Mouse (Mus musculus): Measurements from ENCODE around the gene Cpsf6. TPM values are rescaled to one million over a fixed set of nuclear protein-coding genes. Genes with fewer than 3 reads are reported as not detected.

The Cpsf6 gene
- polyA plus RNA-seq, 1 experiment from 2014 or later: 125 TPM

DNA sequence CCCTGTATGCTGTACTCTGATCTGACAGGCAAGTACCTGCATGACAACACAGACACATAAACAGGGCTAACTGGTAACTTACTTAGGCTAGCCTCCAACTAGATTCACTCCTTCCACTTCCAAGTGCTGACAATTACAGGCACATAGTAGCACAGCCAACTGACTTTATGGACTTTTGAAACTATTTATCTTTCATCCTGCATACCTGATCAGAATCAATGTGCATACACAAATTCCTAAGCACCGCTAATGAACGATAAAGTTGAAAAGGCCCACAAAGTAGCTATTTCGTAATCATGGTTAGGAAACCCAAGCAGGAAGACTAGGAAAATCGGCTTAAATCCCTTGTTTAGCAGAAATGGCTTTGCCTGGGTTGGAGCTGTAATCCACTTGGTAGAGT, 36.8 kb downstream of the Cpsf6 start:
- H3K9ac ChIP-seq (ENCODE audit: low read depth, low read length): no peak overlapping the region
- no peaks in the 10 kb centered on the region for H3K9me3 ChIP-seq (ENCODE audit: control insufficient read depth, low read length)
- 85% methylated on average over 4 of the region's 4 CpGs for WGBS
- no peaks in the 10 kb centered on the region for H3K27me3 ChIP-seq (replicated peaks; ENCODE audit: control insufficient read depth, insufficient read depth, low read length)
- no peak overlapping the region for H3K4me3 ChIP-seq (ENCODE audit: low read depth, low read length)
- H3K4me2 ChIP-seq (ENCODE audit: low read depth, low read length): no peak overlapping the region
- no peak for ATAC-seq (ENCODE audit: low read depth)
- peaks cover 14% of the 10 kb centered on the region; the same call in 1 of the 2 replicates for H3K36me3 ChIP-seq (ENCODE audit: control insufficient read depth, insufficient read depth, low read length)
- peak overlapping the region; percentile 10; the same call in 1 of the 2 replicates for H3K27ac ChIP-seq (replicated peaks; ENCODE audit: low read depth, low read length)
- DNase-seq (ENCODE audit: low spot score): no peak
- no peaks in the 10 kb centered on the region for H3K4me1 ChIP-seq (ENCODE audit: control insufficient read depth, insufficient read depth, low read length)

- Histone ChIP-seq H3K4me2 (ENCODE audit: low read depth, low read length) (no peak overlapping the region), H3K4me3 (ENCODE audit: low read depth, low read length) (no peak overlapping the region), H3K27me3 (replicated peaks; ENCODE audit: control insufficient read depth, insufficient read depth, low read length) (no peaks in the 10 kb centered on the region), H3K36me3 (ENCODE audit: control insufficient read depth, insufficient read depth, low read length) (peaks cover 12% of the 10 kb centered on the region; the same call in 1 of the 2 replicates), H3K4me1 (ENCODE audit: control insufficient read depth, insufficient read depth, low read length) (no peaks in the 10 kb centered on the region), H3K27ac (replicated peaks; ENCODE audit: low read depth, low read length) (peak overlapping the region; percentile 10; the same call in 1 of the 2 replicates), H3K9me3 (ENCODE audit: control insufficient read depth, low read length) (no peaks in the 10 kb centered on the region), H3K9ac (ENCODE audit: low read depth, low read length) (no peak overlapping the region)
- DNase-seq (ENCODE audit: low spot score) (peak; percentile 19), ATAC-seq (ENCODE audit: low read depth) (no peak)
- whole genome bisulfite sequencing: 61% methylated on average over 2 of the region's 2 CpGs
Measured at GRCm38 (mm10) chr10:117342406-117342805, 37.4 kb downstream of the Cpsf6 start.

DNA sequence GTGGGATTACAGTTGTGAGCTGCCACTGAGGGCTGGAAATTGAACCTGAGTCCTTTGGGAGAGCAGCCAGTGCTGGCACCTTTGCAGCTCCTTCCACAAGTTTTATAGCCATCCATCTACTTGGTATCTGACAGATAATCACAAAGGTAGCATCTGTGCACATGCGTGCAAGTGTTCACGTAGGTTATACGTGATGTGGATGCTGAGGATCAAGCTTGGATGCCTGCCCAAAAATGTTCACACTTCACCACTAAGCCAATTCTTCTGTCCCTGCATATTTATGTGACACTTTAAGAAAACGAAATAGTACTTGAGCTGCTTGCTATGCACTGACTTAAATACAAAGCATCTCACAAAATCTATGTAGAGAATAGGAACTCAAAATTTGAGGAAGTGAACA, 38.8 kb downstream of the Cpsf6 start:
- DNase-seq (ENCODE audit: low spot score) (peak; percentile 17), ATAC-seq (ENCODE audit: low read depth) (no peak)
- H3K9ac ChIP-seq (ENCODE audit: low read depth, low read length): no peak overlapping the region
- no peak overlapping the region for H3K27ac ChIP-seq (replicated peaks; ENCODE audit: low read depth, low read length)
- no peak overlapping the region for H3K4me3 ChIP-seq (ENCODE audit: low read depth, low read length)
- H3K4me1 ChIP-seq (ENCODE audit: control insufficient read depth, insufficient read depth, low read length): no peaks in the 10 kb centered on the region
- H3K36me3 ChIP-seq (ENCODE audit: control insufficient read depth, insufficient read depth, low read length): no peaks in the 10 kb centered on the region
- WGBS: 79% methylated on average over 4 of the region's 4 CpGs
- no peak overlapping the region for H3K4me2 ChIP-seq (ENCODE audit: low read depth, low read length)
- H3K9me3 ChIP-seq (ENCODE audit: control insufficient read depth, low read length): no peaks in the 10 kb centered on the region
- no peaks in the 10 kb centered on the region for H3K27me3 ChIP-seq (replicated peaks; ENCODE audit: control insufficient read depth, insufficient read depth, low read length)

GRCm38 (mm10) chr10:117339241-117339640, 40.6 kb downstream of the Cpsf6 start:
- 86% methylated on average over 7 of the region's 7 CpGs for WGBS
- H3K9ac ChIP-seq (ENCODE audit: low read depth, low read length): no peak overlapping the region

DNA sequence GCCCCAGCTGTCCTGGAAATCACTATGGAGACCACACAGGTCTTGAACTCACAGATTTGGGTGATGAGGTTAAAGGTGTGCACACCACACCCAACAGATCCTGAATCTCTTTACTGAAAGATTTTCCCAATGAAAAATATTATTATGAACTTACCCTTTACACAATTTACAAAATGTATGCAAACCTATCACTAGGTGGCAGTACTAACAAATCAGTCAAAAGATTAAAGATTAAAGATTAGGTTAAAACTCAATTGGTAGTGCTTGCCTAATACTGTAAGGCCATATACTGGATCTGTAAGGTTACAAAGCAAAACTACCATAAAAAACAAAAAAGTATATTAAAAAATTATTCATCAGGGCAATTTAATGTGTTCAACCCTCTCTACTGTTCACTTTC, 41.9 kb downstream of the Cpsf6 start:
- no peak for ATAC-seq (ENCODE audit: low read depth)
- no peaks in the 10 kb centered on the region for H3K36me3 ChIP-seq (ENCODE audit: control insufficient read depth, insufficient read depth, low read length)
- no peaks in the 10 kb centered on the region for H3K4me1 ChIP-seq (ENCODE audit: control insufficient read depth, insufficient read depth, low read length)
- H3K27ac ChIP-seq (replicated peaks; ENCODE audit: low read depth, low read length): no peak overlapping the region
- no peaks in the 10 kb centered on the region for H3K9me3 ChIP-seq (ENCODE audit: control insufficient read depth, low read length)
- no peak overlapping the region for H3K4me3 ChIP-seq (ENCODE audit: low read depth, low read length)
- no peak overlapping the region for H3K4me2 ChIP-seq (ENCODE audit: low read depth, low read length)
- no peaks in the 10 kb centered on the region for H3K27me3 ChIP-seq (replicated peaks; ENCODE audit: control insufficient read depth, insufficient read depth, low read length)
- H3K9ac ChIP-seq (ENCODE audit: low read depth, low read length): no peak overlapping the region
- DNase-seq (ENCODE audit: low spot score): no peak

More at GRCm38 (mm10) chr10:117339241-117339640, 40.6 kb downstream of the Cpsf6 start:
- H3K4me1 ChIP-seq (ENCODE audit: control insufficient read depth, insufficient read depth, low read length): no peaks in the 10 kb centered on the region
- no peak overlapping the region for H3K27ac ChIP-seq (replicated peaks; ENCODE audit: low read depth, low read length)
- no peaks in the 10 kb centered on the region for H3K27me3 ChIP-seq (replicated peaks; ENCODE audit: control insufficient read depth, insufficient read depth, low read length)
- H3K4me2 ChIP-seq (ENCODE audit: low read depth, low read length): no peak overlapping the region
- no peaks in the 10 kb centered on the region for H3K36me3 ChIP-seq (ENCODE audit: control insufficient read depth, insufficient read depth, low read length)
- DNase-seq (ENCODE audit: low spot score) (no peak), ATAC-seq (ENCODE audit: low read depth) (no peak)
- H3K4me3 ChIP-seq (ENCODE audit: low read depth, low read length): no peak overlapping the region
- H3K9me3 ChIP-seq (ENCODE audit: control insufficient read depth, low read length): no peaks in the 10 kb centered on the region

DNA sequence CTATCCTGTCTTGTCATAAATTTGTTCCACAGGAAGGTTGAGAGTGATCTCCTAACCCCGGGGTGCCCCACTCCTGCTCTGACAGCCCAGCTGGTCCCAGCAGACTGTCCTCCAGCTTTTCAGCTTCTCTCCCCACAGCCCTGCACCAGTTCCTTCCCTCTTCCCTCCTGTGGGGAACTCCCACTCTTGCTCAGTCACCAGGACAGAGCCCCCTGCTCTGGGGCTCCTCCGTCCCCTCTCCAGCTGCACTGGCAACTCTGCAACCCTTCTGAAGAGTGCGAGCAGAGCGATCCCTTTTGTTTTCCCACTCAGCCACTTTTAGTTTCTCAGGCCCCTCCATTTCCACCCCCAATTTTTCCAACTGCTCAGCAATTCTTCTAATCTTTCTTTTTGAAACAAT, 44.2 kb downstream of the Cpsf6 start:
- H3K4me1 ChIP-seq (ENCODE audit: control insufficient read depth, insufficient read depth, low read length): no peaks in the 10 kb centered on the region
- 32% methylated on average over 4 of the region's 4 CpGs for WGBS
- DNase-seq (ENCODE audit: low spot score) (peak; percentile 21), ATAC-seq (ENCODE audit: low read depth) (no peak)
- no peak overlapping the region for H3K4me3 ChIP-seq (ENCODE audit: low read depth, low read length)
- no peak overlapping the region for H3K27ac ChIP-seq (replicated peaks; ENCODE audit: low read depth, low read length)
- no peak overlapping the region for H3K4me2 ChIP-seq (ENCODE audit: low read depth, low read length)
- H3K36me3 ChIP-seq (ENCODE audit: control insufficient read depth, insufficient read depth, low read length): no peaks in the 10 kb centered on the region
- H3K9ac ChIP-seq (ENCODE audit: low read depth, low read length): no peak overlapping the region
- H3K9me3 ChIP-seq (ENCODE audit: control insufficient read depth, low read length): no peaks in the 10 kb centered on the region
- H3K27me3 ChIP-seq (replicated peaks; ENCODE audit: control insufficient read depth, insufficient read depth, low read length): no peaks in the 10 kb centered on the region

DNA sequence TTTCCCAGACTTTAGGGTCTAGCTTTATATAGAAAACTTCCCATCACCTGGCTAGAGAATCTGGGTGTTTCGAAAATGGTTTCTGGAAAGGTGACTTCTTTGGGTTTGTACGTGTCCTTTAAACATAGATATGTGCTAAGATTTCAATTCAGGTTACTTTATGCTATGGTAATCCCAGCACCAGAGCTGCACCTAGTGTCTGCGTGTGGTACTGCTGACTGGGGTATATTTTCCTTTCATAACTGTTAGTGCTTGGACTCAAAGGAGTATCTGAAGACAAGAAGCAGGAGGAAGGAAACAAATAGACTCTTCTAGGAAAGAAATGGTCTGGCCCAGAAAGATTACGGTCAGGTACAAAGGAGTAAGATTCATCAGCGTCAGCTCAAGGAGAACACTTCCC, 49.3 kb downstream of the Cpsf6 start:
- H3K9ac ChIP-seq (ENCODE audit: low read depth, low read length): no peak overlapping the region
- no peaks in the 10 kb centered on the region for H3K9me3 ChIP-seq (ENCODE audit: control insufficient read depth, low read length)
- no peak for DNase-seq (ENCODE audit: low spot score)
- H3K36me3 ChIP-seq (ENCODE audit: control insufficient read depth, insufficient read depth, low read length): no peaks in the 10 kb centered on the region
- ATAC-seq (ENCODE audit: low read depth): no peak
- H3K27ac ChIP-seq (replicated peaks; ENCODE audit: low read depth, low read length): no peak overlapping the region
- H3K27me3 ChIP-seq (replicated peaks; ENCODE audit: control insufficient read depth, insufficient read depth, low read length): no peaks in the 10 kb centered on the region
- no peaks in the 10 kb centered on the region for H3K4me1 ChIP-seq (ENCODE audit: control insufficient read depth, insufficient read depth, low read length)
- WGBS: 77% methylated on average over 5 of the region's 5 CpGs
- H3K4me2 ChIP-seq (ENCODE audit: low read depth, low read length): no peak overlapping the region
- H3K4me3 ChIP-seq (ENCODE audit: low read depth, low read length): no peak overlapping the region

DNA sequence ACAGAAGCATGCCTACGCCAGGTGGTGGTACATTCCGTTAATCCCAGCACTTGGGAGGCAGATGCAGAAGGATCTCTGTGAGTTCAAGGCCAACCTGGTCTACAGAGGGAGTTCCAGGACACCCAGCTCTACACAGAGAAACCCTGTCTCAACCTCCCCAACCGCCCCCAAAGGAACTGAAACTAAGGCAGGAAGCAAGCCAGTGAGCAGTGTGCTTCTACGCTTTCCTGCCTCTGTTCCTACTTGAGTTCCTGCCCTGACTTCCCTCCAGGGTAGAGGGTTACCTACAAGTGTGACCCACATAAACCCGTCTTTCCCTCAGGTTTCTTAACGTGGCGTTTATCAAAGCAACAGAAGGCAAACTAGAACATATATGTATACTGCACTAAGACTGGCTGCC, 56.0 kb downstream of the Cpsf6 start:
- Histone ChIP-seq H3K36me3 (ENCODE audit: control insufficient read depth, insufficient read depth, low read length) (no peaks in the 10 kb centered on the region), H3K4me2 (ENCODE audit: low read depth, low read length) (no peak overlapping the region), H3K9me3 (ENCODE audit: control insufficient read depth, low read length) (no peaks in the 10 kb centered on the region), H3K4me3 (ENCODE audit: low read depth, low read length) (no peak overlapping the region), H3K9ac (ENCODE audit: low read depth, low read length) (no peak overlapping the region), H3K27me3 (replicated peaks; ENCODE audit: control insufficient read depth, insufficient read depth, low read length) (no peaks in the 10 kb centered on the region), H3K27ac (replicated peaks; ENCODE audit: low read depth, low read length) (no peak overlapping the region), H3K4me1 (ENCODE audit: control insufficient read depth, insufficient read depth, low read length) (no peaks in the 10 kb centered on the region)
- ATAC-seq (ENCODE audit: low read depth): no peak
- no peak for DNase-seq (ENCODE audit: low spot score)
- 85% methylated on average over 7 of the region's 7 CpGs for WGBS

DNA sequence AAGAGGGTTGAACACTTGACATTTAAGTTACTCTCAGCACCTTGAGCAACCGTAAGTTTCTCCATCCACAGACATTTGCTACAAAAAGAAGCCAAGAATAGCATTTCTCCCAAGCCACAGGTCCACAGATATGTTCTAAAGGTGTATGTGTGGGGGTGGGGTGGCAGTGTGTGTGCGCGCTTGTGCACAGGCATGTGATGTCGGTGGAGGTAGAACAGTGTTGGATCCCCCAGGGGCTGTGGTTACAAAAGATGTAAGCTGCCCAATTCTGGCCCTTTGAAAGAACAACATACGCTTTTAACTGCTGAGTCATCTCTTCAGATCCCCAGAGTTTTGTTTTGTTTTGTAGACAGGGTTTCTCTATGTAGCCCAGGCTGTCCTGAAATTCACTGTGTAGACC, 57.2 kb downstream of the Cpsf6 start:
- Histone ChIP-seq H3K4me2 (ENCODE audit: low read depth, low read length) (no peak overlapping the region), H3K4me3 (ENCODE audit: low read depth, low read length) (no peak overlapping the region), H3K27me3 (replicated peaks; ENCODE audit: control insufficient read depth, insufficient read depth, low read length) (no peaks in the 10 kb centered on the region), H3K9me3 (ENCODE audit: control insufficient read depth, low read length) (no peaks in the 10 kb centered on the region), H3K4me1 (ENCODE audit: control insufficient read depth, insufficient read depth, low read length) (no peaks in the 10 kb centered on the region), H3K9ac (ENCODE audit: low read depth, low read length) (no peak overlapping the region), H3K36me3 (ENCODE audit: control insufficient read depth, insufficient read depth, low read length) (no peaks in the 10 kb centered on the region), H3K27ac (replicated peaks; ENCODE audit: low read depth, low read length) (no peak overlapping the region)
- ATAC-seq (ENCODE audit: low read depth) (no peak), DNase-seq (ENCODE audit: low spot score) (no peak)
- 85% methylated on average over 5 of the region's 5 CpGs for WGBS
